Mouse (Mus musculus) layer of hippocampus, postnatal 25 days (tissue): ENCODE results near the gene Mdfi. TPM values are rescaled to one million over a fixed set of nuclear protein-coding genes. Genes with fewer than 3 reads are reported as not detected.

Source experiments
- DNase-seq, 2 experiments: peaks; one replicate each; pipeline ENCODE4 v3.0.0; 2022; ENCODE audit warnings: mixed read lengths in 2 of 2, low spot score in 1 of 2; ENCODE audit errors: extremely low spot score in 1 of 2
- total RNA-seq, 2 experiments: library from RNA; stranded (reverse); gene quantifications; 2 replicates each; pipeline ENCODE4 v1.2.3; 2021

The Mdfi gene
- total RNA-seq, 2 experiments from 2014 or later = 1.4 to 1.5 TPM

- no peak for DNase-seq
Observed at GRCm38 (mm10) chr17:47850035-47850434, 15.5 kb upstream of the Mdfi start.

GRCm38 (mm10) chr17:47847985-47848384, 13.5 kb upstream of the Mdfi start:
- no peak for DNase-seq

GRCm38 (mm10) chr17:47845609-47846008, 11.1 kb upstream of the Mdfi start:
- DNase-seq = no peak

- DNase-seq = no peak
Observed at GRCm38 (mm10) chr17:47843465-47843864, 9.0 kb upstream of the Mdfi start.

GRCm38 (mm10) chr17:47841931-47842623, 7.6 kb upstream of the Mdfi start:
- no peak for DNase-seq

- DNase-seq = no peak
Observed at GRCm38 (mm10) chr17:47841521-47841920, 7.0 kb upstream of the Mdfi start.

GRCm38 (mm10) chr17:47837808-47838207, 3.3 kb upstream of the Mdfi start:
- DNase-seq = no peak

- DNase-seq = no peak
Observed at GRCm38 (mm10) chr17:47833628-47834481, 636 bp downstream of the Mdfi start.

- DNase-seq = no peak
Observed at GRCm38 (mm10) chr17:47833029-47833627, 1.4 kb downstream of the Mdfi start.

GRCm38 (mm10) chr17:47832501-47833028, 1.9 kb downstream of the Mdfi start:
- no peak for DNase-seq

- DNase-seq = no peak
Observed at GRCm38 (mm10) chr17:47831772-47832171, 2.7 kb downstream of the Mdfi start.

- DNase-seq = no peak
Observed at GRCm38 (mm10) chr17:47831161-47831560, 3.3 kb downstream of the Mdfi start.

- no peak for DNase-seq
Observed at GRCm38 (mm10) chr17:47821339-47821738, 13.2 kb downstream of the Mdfi start.

- DNase-seq = no peak
Observed at GRCm38 (mm10) chr17:47818038-47818725, 16.3 kb downstream of the Mdfi start.

- DNase-seq = no peak
Observed at GRCm38 (mm10) chr17:47815446-47815845, 19.0 kb downstream of the Mdfi start.

GRCm38 (mm10) chr17:47814496-47814895, 20.0 kb downstream of the Mdfi start:
- no peak for DNase-seq

- no peak for DNase-seq
Observed at GRCm38 (mm10) chr17:47813616-47814015, 20.9 kb downstream of the Mdfi start.

- no peak for DNase-seq
Observed at GRCm38 (mm10) chr17:47812200-47812599, 22.3 kb downstream of the Mdfi start.

GRCm38 (mm10) chr17:47811265-47811800, 23.2 kb downstream of the Mdfi start:
- DNase-seq = no peak

GRCm38 (mm10) chr17:47806230-47806629, 28.3 kb downstream of the Mdfi start:
- DNase-seq = no peak
